Mouse (Mus musculus): ENCODE results near the gene Micall1. TPM values are rescaled to one million over a fixed set of nuclear protein-coding genes. Genes with fewer than 3 reads are reported as not detected.

The Micall1 gene
- polyA plus RNA-seq, 1 experiment from 2014 or later: 5.2 TPM

GRCm38 (mm10) chr15:79105804-79106203 is 2.9 kb upstream of the Micall1 start:
- Histone ChIP-seq H3K4me1 (ENCODE audit: control insufficient read depth, insufficient read depth, low read length) (peaks cover 17% of the 10 kb centered on the region), H3K27ac (ENCODE audit: low read length) (no peak overlapping the region), H3K9me3 (ENCODE audit: control insufficient read depth, low read length) (no peaks in the 10 kb centered on the region), H3K27me3 (replicated peaks; ENCODE audit: control insufficient read depth, insufficient read depth, low read length) (no peaks in the 10 kb centered on the region), H3K9ac (ENCODE audit: low read depth, low read length) (no peak overlapping the region), H3K36me3 (ENCODE audit: control insufficient read depth, insufficient read depth, low read length) (no peaks in the 10 kb centered on the region), H3K4me2 (ENCODE audit: low read depth, low read length) (no peak overlapping the region), H3K4me3 (ENCODE audit: low read length) (no peak overlapping the region)
- ATAC-seq: no peak
- 51% methylated on average over 2 of the region's 2 CpGs for WGBS

GRCm38 (mm10) chr15:79107966-79108365 is 732 bp upstream of the Micall1 start:
- H3K4me1 ChIP-seq (ENCODE audit: control insufficient read depth, insufficient read depth, low read length): peaks cover 22% of the 10 kb centered on the region
- H3K27me3 ChIP-seq (replicated peaks; ENCODE audit: control insufficient read depth, insufficient read depth, low read length): no peaks in the 10 kb centered on the region
- H3K9ac ChIP-seq (ENCODE audit: low read depth, low read length): peak overlapping the region; percentile 84
- peak overlapping the region; percentile 96 for H3K4me2 ChIP-seq (ENCODE audit: low read depth, low read length)
- H3K36me3 ChIP-seq (ENCODE audit: control insufficient read depth, insufficient read depth, low read length): no peaks in the 10 kb centered on the region
- H3K9me3 ChIP-seq (ENCODE audit: control insufficient read depth, low read length): no peaks in the 10 kb centered on the region
- H3K27ac ChIP-seq (ENCODE audit: low read length): peak overlapping the region; percentile 85
- 22% methylated on average over 7 of the region's 7 CpGs for WGBS
- no peak for ATAC-seq
- peak overlapping the region; percentile 85; the same call in 1 of the 2 replicates for H3K4me3 ChIP-seq (ENCODE audit: low read length)

- peak overlapping the region; percentile 96 for H3K4me2 ChIP-seq (ENCODE audit: low read depth, low read length)
- no peaks in the 10 kb centered on the region for H3K9me3 ChIP-seq (ENCODE audit: control insufficient read depth, low read length)
- peak overlapping the region; percentile 85 for H3K4me3 ChIP-seq (ENCODE audit: low read length)
- peak overlapping the region; percentile 85 for H3K27ac ChIP-seq (ENCODE audit: low read length)
- ATAC-seq: peak; percentile 68
- peaks cover 22% of the 10 kb centered on the region for H3K4me1 ChIP-seq (ENCODE audit: control insufficient read depth, insufficient read depth, low read length)
- WGBS: under 1% methylated on average over 46 of the region's 46 CpGs
- H3K36me3 ChIP-seq (ENCODE audit: control insufficient read depth, insufficient read depth, low read length): no peaks in the 10 kb centered on the region
- H3K9ac ChIP-seq (ENCODE audit: low read depth, low read length): peak overlapping the region; percentile 84
- H3K27me3 ChIP-seq (replicated peaks; ENCODE audit: control insufficient read depth, insufficient read depth, low read length): no peaks in the 10 kb centered on the region
Observed at GRCm38 (mm10) chr15:79109321-79109934, 730 bp downstream of the Micall1 start.

GRCm38 (mm10) chr15:79110031-79110430 is 1.3 kb downstream of the Micall1 start:
- WGBS: 22% methylated on average over 9 of the region's 9 CpGs
- Histone ChIP-seq H3K4me2 (ENCODE audit: low read depth, low read length) (peak overlapping the region; percentile 96), H3K9ac (ENCODE audit: low read depth, low read length) (peak overlapping the region; percentile 84), H3K4me1 (ENCODE audit: control insufficient read depth, insufficient read depth, low read length) (peaks cover 22% of the 10 kb centered on the region), H3K9me3 (ENCODE audit: control insufficient read depth, low read length) (no peaks in the 10 kb centered on the region), H3K27me3 (replicated peaks; ENCODE audit: control insufficient read depth, insufficient read depth, low read length) (no peaks in the 10 kb centered on the region), H3K36me3 (ENCODE audit: control insufficient read depth, insufficient read depth, low read length) (no peaks in the 10 kb centered on the region), H3K4me3 (ENCODE audit: low read length) (peak overlapping the region; percentile 85), H3K27ac (ENCODE audit: low read length) (no peak overlapping the region)
- ATAC-seq: no peak

GRCm38 (mm10) chr15:79110528-79110927 is 1.8 kb downstream of the Micall1 start:
- Histone ChIP-seq H3K9me3 (ENCODE audit: control insufficient read depth, low read length) (no peaks in the 10 kb centered on the region), H3K4me2 (ENCODE audit: low read depth, low read length) (peak overlapping the region; percentile 96), H3K4me1 (ENCODE audit: control insufficient read depth, insufficient read depth, low read length) (peaks cover 22% of the 10 kb centered on the region), H3K4me3 (ENCODE audit: low read length) (peak overlapping the region; percentile 85), H3K36me3 (ENCODE audit: control insufficient read depth, insufficient read depth, low read length) (no peaks in the 10 kb centered on the region), H3K27ac (ENCODE audit: low read length) (no peak overlapping the region), H3K9ac (ENCODE audit: low read depth, low read length) (peak overlapping the region; percentile 84), H3K27me3 (replicated peaks; ENCODE audit: control insufficient read depth, insufficient read depth, low read length) (no peaks in the 10 kb centered on the region)
- ATAC-seq: no peak
- WGBS: 66% methylated on average over 2 of the region's 2 CpGs

DNA sequence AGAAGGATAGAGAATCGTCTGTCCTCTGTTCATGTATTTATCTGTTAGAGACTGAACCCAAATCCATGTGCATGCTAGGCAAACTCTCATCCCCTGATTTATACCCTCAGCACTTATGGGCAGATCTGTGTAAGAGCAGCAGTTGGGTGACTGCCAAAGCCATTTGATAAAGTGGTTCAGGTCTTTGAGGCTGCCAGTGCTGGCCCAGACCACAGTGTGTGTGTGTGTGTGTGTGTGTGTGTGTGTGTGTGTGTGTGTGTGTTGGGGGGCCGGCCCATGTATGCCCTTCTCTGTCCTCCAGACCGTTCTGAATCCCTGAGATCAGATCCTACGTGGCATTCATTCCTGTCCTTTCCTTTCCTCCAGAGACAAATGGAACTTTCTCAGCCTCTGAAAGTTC is 3.1 kb downstream of the Micall1 start:
- Histone ChIP-seq H3K9ac (ENCODE audit: low read depth, low read length) (no peak overlapping the region), H3K27me3 (replicated peaks; ENCODE audit: control insufficient read depth, insufficient read depth, low read length) (no peaks in the 10 kb centered on the region), H3K36me3 (ENCODE audit: control insufficient read depth, insufficient read depth, low read length) (no peaks in the 10 kb centered on the region), H3K9me3 (ENCODE audit: control insufficient read depth, low read length) (no peaks in the 10 kb centered on the region), H3K4me2 (ENCODE audit: low read depth, low read length) (no peak overlapping the region), H3K4me1 (ENCODE audit: control insufficient read depth, insufficient read depth, low read length) (peaks cover 22% of the 10 kb centered on the region), H3K4me3 (ENCODE audit: low read length) (no peak overlapping the region), H3K27ac (ENCODE audit: low read length) (no peak overlapping the region)
- ATAC-seq: no peak
- 78% methylated on average over 4 of the region's 4 CpGs for WGBS

DNA sequence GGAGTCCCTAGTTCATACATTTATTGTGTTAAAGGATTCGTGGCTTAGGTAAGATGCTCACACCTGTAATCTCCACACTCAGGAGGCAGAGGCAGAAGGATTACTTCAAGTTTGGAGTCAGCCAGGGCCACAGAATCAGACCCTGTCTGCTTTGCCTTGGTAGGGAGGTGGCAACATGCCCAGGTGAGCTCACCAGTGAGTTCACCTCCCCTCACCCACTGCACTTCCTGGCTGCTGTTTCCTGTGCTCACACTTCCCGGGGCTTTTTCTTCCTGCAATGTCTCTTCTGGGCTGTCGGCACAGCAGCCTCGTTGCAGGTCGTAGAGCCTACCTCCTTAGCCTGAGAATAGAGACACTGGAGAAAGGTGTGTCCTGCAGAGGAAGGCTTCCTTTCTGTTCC is 6.6 kb downstream of the Micall1 start:
- 61% methylated on average over 5 of the region's 5 CpGs for WGBS
- Histone ChIP-seq H3K4me2 (ENCODE audit: low read depth, low read length) (no peak overlapping the region), H3K9ac (ENCODE audit: low read depth, low read length) (no peak overlapping the region), H3K36me3 (ENCODE audit: control insufficient read depth, insufficient read depth, low read length) (no peaks in the 10 kb centered on the region), H3K4me3 (ENCODE audit: low read length) (no peak overlapping the region), H3K9me3 (ENCODE audit: control insufficient read depth, low read length) (no peaks in the 10 kb centered on the region), H3K4me1 (ENCODE audit: control insufficient read depth, insufficient read depth, low read length) (peaks cover 11% of the 10 kb centered on the region), H3K27me3 (replicated peaks; ENCODE audit: control insufficient read depth, insufficient read depth, low read length) (no peaks in the 10 kb centered on the region), H3K27ac (ENCODE audit: low read length) (no peak overlapping the region)
- ATAC-seq: no peak

DNA sequence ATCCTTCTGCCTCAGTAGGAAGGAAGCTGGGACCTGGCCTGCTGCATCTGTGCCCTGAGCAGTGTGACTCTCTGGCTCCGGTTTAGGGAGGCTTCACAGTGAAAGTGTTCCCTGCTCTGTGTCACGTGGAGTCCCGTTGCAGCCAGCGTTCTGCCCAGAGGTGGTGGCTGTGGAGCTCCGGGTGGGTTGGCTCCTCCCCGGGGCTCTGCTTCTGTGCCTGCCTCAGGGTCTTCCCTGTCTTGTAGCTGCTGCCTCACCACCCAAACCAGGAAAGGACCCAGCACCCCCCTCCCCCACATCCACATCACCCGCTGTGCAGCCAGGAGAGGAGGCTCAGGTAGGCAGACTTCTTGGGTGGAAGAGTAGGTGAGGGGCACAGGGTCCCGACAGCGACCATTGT is 10.8 kb downstream of the Micall1 start:
- peaks cover 3% of the 10 kb centered on the region; the same call in 1 of the 2 replicates for H3K36me3 ChIP-seq (ENCODE audit: control insufficient read depth, insufficient read depth, low read length)
- WGBS: 79% methylated on average over 9 of the region's 9 CpGs

DNA sequence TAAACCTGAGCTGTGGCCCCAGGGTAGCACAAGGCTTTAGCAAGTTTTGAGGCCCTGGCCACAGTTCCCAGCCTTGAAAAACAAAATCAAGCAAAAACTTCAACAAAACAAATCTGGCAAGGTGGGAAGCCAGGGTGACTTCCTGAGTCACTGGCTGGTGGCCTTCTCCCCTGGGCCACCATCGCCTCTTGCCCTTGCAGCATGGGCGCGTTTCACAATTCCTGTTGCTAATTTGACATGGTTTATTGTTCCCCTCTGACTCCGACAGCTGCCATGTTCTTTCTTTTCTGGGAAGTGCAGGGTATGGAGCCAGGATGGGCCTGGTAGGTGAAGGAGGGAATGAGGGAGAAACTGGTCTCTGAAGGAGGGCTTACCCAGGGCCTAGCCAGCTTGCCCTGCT is 13.4 kb downstream of the Micall1 start:
- Histone ChIP-seq H3K27me3 (replicated peaks; ENCODE audit: control insufficient read depth, insufficient read depth, low read length) (no peaks in the 10 kb centered on the region), H3K9ac (ENCODE audit: low read depth, low read length) (no peak overlapping the region), H3K27ac (ENCODE audit: low read length) (no peak overlapping the region), H3K9me3 (ENCODE audit: control insufficient read depth, low read length) (no peaks in the 10 kb centered on the region), H3K4me3 (ENCODE audit: low read length) (no peak overlapping the region), H3K4me1 (ENCODE audit: control insufficient read depth, insufficient read depth, low read length) (no peaks in the 10 kb centered on the region), H3K36me3 (ENCODE audit: control insufficient read depth, insufficient read depth, low read length) (peaks cover 10% of the 10 kb centered on the region), H3K4me2 (ENCODE audit: low read depth, low read length) (no peak overlapping the region)
- WGBS: 79% methylated on average over 4 of the region's 4 CpGs
- ATAC-seq: no peak

More for the DNA sequence above, 10.8 kb downstream of the Micall1 start:
- ATAC-seq: no peak
- Histone ChIP-seq H3K4me1 (ENCODE audit: control insufficient read depth, insufficient read depth, low read length) (no peaks in the 10 kb centered on the region), H3K9ac (ENCODE audit: low read depth, low read length) (no peak overlapping the region), H3K27me3 (replicated peaks; ENCODE audit: control insufficient read depth, insufficient read depth, low read length) (no peaks in the 10 kb centered on the region), H3K4me2 (ENCODE audit: low read depth, low read length) (no peak overlapping the region), H3K27ac (ENCODE audit: low read length) (no peak overlapping the region), H3K9me3 (ENCODE audit: control insufficient read depth, low read length) (no peaks in the 10 kb centered on the region), H3K4me3 (ENCODE audit: low read length) (no peak overlapping the region)

- 84% methylated on average over 13 of the region's 13 CpGs for WGBS
- H3K9ac ChIP-seq (ENCODE audit: low read depth, low read length): no peak overlapping the region
- H3K4me3 ChIP-seq (ENCODE audit: low read length): no peak overlapping the region
- H3K9me3 ChIP-seq (ENCODE audit: control insufficient read depth, low read length): no peaks in the 10 kb centered on the region
- H3K36me3 ChIP-seq (ENCODE audit: control insufficient read depth, insufficient read depth, low read length): peaks cover 14% of the 10 kb centered on the region
- no peak overlapping the region for H3K27ac ChIP-seq (ENCODE audit: low read length)
- no peak overlapping the region for H3K4me2 ChIP-seq (ENCODE audit: low read depth, low read length)
- no peaks in the 10 kb centered on the region for H3K27me3 ChIP-seq (replicated peaks; ENCODE audit: control insufficient read depth, insufficient read depth, low read length)
- no peak for ATAC-seq
- H3K4me1 ChIP-seq (ENCODE audit: control insufficient read depth, insufficient read depth, low read length): no peaks in the 10 kb centered on the region
Observed at GRCm38 (mm10) chr15:79122546-79122945, 13.8 kb downstream of the Micall1 start.
